Mouse (Mus musculus) olfactory bulb, adult 2 months (tissue): ENCODE data around the gene Six1. TPM values are rescaled to one million over a fixed set of nuclear protein-coding genes. Genes with fewer than 3 reads are reported as not detected.

Experiments
- H3K27ac ChIP-seq: fragments of 200-500 bp; 2 replicates; pipeline ENCODE4 v1.5.1; 2012; ENCODE audit warnings: low read depth, low read length; ENCODE audit not compliant: insufficient read depth
- H3K4me1 ChIP-seq: fragments of 200-500 bp; 2 replicates; pipeline ENCODE4 v1.6.1; 2012; ENCODE audit warnings: low read length; ENCODE audit not compliant: control insufficient read depth, insufficient read depth
- H3K4me3 ChIP-seq: fragments of 200-500 bp; 2 replicates; pipeline ENCODE4 v1.5.1; 2012; ENCODE audit warnings: mild to moderate bottlenecking, low read depth, low read length, moderate library complexity; ENCODE audit not compliant: insufficient read depth
- CTCF ChIP-seq: fragments of 200-500 bp; IDR thresholded peaks from 2 replicates; pipeline ENCODE4 v1.5.1; 2012; ENCODE audit warnings: low read depth, mild to moderate bottlenecking, low read length, moderate library complexity; ENCODE audit not compliant: insufficient read depth
- POLR2A ChIP-seq: fragments of 200-500 bp; IDR thresholded peaks from 2 replicates; pipeline ENCODE4 v1.6.1; 2012; ENCODE audit warnings: mild to moderate bottlenecking, low read depth, low read length, moderate library complexity; ENCODE audit not compliant: insufficient read depth
- WGBS: fragments of 180-500 bp; shearing (Covaris S2); methylation state at CpG from one replicate; pipeline ENCODE4 v1.1.7; 2018; 5-methylcytosine and 5-hydroxymethylcytosine counted together
- polyA plus RNA-seq: library from polyadenylated mRNA; stranded (reverse); fragments of >200 nt; gene quantifications from 2 replicates; pipeline ENCODE4 v1.2.4, GENCODE M21; 2012; ENCODE audit warnings: low replicate concordance; ENCODE audit not compliant: missing spikeins, insufficient read depth, insufficient read length

Gene Six1
- polyA plus RNA-seq, 1 experiment = not detected

DNA sequence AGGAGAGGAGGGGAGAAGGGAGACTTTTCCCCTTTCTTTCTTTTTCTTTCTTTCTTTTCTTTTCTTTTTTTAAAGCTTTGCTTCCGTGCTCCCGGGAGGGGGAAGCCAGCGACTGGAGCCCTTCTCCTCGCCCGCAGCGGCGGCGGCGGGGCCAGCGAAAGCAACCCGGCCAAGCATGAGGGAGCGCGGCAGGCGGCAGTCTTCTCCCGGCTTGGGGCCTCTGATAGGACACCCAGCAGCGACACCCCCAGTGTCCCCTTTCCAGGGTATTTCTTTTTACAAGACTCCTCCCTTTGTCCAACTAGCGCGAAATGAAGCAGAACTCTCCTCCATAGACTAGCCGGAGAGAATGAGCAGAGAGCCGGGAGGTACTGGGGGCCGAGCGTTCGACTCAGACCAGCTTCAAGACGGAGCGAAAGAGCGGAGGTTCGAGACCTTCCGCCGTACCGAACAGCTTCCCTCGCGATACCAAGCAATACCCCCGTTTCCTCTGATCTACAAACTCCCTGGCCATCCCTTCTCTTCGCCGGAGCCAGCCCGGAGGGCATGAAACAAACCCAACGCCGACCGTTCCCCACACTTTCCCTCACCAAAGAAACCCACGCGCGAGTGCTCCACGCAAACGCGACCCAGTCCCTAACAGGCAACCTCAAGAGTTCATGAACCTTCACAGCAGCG lies 8.5 kb downstream of the Six1 start:
- Histone ChIP-seq H3K27ac (no peak overlapping the region), H3K4me3 (no peak overlapping the region), H3K4me1 (peaks cover 6% of the 10 kb centered on the region)
- TF ChIP-seq POLR2A (no peak), CTCF (no peak)
- under 1% methylated on average over 46 of the region's 46 CpGs for WGBS

DNA sequence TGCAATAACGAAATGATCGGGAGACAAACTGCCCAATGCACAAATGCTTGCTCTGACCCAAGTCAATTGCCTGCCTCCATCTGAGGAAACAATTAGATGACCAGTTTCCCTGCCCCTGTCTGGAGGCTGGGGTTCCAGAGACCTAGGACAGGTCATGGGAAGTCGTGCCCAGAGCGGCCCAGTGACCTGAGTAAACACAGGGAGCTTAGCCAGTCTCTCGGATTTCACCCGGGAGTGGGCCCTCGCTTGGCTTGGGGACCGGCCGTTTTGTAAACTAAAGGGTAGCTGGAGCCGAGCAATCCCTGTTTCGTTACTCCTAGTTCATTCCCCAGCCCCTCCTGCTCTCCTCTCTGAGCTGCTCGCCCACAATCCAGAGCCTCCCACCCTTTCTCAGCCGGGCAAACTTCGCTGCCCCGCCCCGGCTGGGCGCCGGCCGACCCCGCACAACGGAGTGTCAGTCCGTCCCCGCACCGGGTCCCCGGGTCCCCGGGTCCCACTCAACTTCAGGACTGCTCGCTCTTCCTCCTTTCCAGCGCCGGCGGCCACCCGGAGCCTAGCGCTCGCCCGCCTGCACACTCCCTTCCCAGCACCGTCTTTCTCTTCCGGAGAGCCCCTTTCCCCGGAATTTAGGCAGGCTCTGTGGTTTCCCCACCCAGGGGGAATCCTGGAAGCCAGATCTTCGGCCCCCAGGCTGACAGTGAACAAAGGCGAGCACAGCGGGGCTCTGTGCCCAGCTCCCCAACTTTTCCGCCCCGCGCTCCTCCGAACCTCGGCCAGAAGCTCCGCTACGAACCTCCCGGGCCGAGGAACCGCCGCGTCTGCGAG lies 9.3 kb downstream of the Six1 start:
- Histone ChIP-seq H3K4me3 (0 out of 2 replicates have a peak overlapping the region, but pooled peaks have one; percentile 3), H3K27ac (no peak overlapping the region), H3K4me1 (peaks cover 6% of the 10 kb centered on the region)
- 2% methylated on average over 53 of the region's 53 CpGs for WGBS
- TF ChIP-seq POLR2A = no peak
- TF ChIP-seq CTCF = no peak

DNA sequence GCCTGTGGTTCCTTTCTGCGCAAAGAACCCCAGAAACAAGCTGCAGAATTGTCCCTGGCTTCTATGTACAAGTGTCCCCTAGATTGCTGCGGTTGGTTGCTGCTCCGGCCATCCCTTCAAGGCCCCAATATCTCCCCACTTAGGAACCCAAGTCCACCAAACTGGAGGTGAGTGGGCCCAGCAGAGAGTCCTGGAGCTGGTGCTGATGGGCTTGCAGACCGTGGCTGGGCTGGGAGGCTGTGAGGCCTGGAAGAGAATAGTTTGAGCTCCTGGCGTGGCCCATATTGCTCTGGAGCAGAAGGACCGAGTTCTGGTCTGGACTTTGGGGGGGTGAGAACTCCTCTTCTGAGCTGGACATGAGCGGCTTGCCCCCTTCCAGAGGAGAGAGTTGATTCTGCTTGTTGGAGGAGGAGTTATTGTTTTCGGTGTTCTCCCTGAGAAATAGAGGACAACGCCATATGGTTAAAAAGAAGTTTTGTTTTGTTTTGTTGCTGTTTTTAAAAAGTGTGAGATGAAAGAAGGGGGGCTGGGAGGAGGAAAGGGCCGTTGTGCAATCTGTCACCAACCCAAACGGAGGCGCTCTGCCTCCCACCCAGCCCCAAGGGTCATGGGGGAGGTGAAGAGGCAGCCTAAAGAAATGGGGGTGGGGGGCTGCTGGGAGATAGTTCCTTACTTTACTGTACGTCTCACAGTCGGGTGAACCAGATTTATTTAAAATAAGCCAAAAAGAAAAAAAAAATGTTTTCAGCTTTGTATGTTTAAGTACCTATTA lies 10.1 kb downstream of the Six1 start:
- H3K27ac ChIP-seq = no peak overlapping the region
- 10% methylated on average over 14 of the region's 14 CpGs for WGBS
- peaks cover 6% of the 10 kb centered on the region for H3K4me1 ChIP-seq
- TF ChIP-seq POLR2A (no peak), CTCF (no peak)
- no peak overlapping the region for H3K4me3 ChIP-seq

DNA sequence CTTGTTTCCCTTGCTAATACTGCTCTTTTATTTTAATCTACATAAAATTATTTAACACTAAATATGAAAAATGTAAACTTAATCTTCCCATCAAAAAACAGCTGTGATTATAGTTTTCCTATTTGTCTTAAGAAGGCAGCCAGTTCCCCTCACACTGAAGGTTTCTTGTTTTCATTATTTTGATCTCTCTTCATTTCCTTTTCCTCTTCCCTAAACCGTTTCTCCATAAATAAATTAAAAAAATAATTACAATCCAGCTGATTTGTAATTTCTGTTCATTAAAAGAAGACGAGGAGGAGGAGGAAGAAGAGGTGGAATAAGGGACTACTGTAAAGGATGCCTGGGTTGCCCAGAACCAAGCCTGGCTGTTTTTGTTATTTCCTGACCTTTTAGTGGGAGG lies 10.8 kb downstream of the Six1 start:
- H3K4me3 ChIP-seq = no peak overlapping the region
- H3K4me1 ChIP-seq = peaks cover 6% of the 10 kb centered on the region

DNA sequence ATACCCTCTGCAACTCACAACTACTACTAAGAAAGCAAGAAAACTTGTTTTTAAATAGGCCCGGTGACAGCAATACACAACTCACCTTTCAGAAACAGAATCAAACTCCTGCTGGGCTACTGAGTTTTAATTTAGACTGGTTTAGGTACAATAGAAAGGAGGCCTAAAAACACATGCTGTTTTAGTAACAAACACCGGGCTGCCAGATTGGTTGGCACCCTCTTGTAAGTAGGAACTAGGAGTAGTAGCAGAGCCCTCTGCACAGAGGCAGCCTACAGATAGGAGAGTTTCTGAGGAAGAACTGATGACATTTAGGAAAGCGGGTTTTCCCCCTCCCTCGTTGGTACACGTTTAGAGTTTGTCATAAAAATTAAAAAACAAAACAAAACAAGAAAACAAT lies 11.3 kb downstream of the Six1 start:
- WGBS = 13% methylated on average over 5 of the region's 5 CpGs

More for the DNA sequence above, 10.8 kb downstream of the Six1 start:
- TF ChIP-seq POLR2A = no peak
- no peak for TF ChIP-seq CTCF
- 11% methylated on average over 2 of the region's 2 CpGs for WGBS
- no peak overlapping the region for H3K27ac ChIP-seq

DNA sequence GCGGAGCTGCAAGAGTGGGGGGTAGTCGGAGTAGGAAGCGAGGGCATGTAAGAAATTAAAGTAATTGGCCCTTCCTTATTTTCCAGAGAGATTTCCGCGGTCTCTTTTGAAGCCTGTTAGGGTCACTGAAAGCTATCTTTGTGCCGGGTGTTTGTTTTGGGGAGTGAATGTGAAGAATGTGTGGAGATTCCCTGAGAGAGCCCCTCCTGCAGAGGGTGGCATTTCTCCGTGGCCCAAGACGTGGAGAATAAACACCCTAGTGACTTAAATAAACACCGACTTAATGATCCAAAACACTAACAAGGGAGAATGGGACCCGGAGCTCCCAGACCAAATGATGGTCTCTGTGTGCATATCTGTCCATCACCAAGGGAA lies 12.4 kb downstream of the Six1 start:
- no peak overlapping the region for H3K4me3 ChIP-seq
- 2% methylated on average over 10 of the region's 10 CpGs for WGBS
- TF ChIP-seq CTCF = no peak
- TF ChIP-seq POLR2A = no peak
- H3K27ac ChIP-seq = no peak overlapping the region
- H3K4me1 ChIP-seq = peaks cover 1% of the 10 kb centered on the region; the same call in 1 of the 2 replicates

More for the DNA sequence above, 11.3 kb downstream of the Six1 start:
- Histone ChIP-seq H3K4me3 (no peak overlapping the region), H3K4me1 (peaks cover 6% of the 10 kb centered on the region), H3K27ac (no peak overlapping the region)
- TF ChIP-seq CTCF = no peak
- no peak for TF ChIP-seq POLR2A

DNA sequence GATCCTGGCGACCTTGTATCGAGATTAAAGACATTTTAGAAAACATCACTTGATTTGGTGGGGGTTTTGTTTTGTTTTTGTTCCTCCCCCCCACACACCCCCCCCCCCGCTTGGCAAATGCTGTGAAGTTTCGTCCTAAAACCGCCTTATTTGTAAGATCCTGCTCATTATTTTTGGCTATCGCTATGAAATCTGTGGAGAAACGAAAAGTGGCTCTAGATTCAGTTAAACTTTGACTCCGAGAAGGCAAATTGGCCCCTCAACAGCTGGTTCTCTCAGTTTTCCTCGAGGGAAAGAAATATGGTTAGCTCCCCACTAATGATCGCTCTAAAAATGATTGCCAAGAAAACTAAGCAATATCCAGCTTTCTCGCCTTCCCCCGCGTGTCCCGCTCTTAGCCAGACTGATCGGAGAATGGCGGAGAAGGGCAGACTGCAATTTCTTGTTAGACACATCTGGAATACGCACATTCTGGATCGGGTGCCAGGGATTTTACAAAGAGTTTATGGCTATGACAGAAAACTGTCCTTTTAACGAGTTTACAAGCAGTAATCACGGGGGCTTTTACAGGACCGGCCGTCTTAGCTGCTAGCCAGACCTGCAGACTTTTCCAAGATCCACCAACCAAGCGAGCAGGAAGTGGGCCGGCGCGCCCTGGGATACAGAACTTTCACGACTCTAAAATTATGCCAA lies 13.0 kb downstream of the Six1 start:
- no peaks in the 10 kb centered on the region for H3K4me1 ChIP-seq
- no peak overlapping the region for H3K4me3 ChIP-seq
- WGBS = 4% methylated on average over 27 of the region's 27 CpGs
- H3K27ac ChIP-seq = no peak overlapping the region
- no peak for TF ChIP-seq POLR2A
- TF ChIP-seq CTCF = no peak

DNA sequence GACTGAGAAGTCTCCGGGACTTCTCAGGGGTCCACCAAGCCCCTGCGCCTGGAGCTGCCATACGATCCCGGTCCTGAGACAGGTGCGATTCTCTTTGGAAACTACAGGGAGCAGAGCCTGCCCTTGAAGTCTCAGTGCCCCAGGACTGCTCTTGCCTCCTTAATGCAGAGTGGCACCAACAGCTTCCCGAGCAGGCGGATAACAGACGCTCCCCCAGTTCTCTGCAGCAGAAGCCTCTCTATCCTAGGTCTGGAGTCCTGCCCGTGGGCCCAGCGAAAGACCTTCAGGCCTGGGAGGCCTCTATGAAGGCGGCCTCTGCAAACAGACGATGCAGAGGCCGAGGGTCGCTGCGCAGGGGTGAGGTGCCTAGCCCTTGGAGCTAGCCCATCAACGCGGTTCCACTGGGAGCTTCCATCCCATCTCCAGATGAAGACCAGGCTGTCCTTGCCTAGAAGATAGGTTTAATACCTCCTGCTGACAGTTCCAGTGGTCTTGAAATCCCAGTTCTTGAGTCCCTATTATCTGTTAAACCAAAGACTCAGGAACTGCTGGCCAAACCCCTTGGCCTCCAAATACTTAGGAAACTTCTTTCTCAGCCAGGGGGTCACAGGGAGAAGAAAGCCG lies 13.6 kb downstream of the Six1 start:
- no peak overlapping the region for H3K4me3 ChIP-seq
- H3K4me1 ChIP-seq = 0 out of 2 replicates have a peak, but pooled peaks cover 2% of the 10 kb centered on the region
- no peak overlapping the region for H3K27ac ChIP-seq
- WGBS = 4% methylated on average over 18 of the region's 18 CpGs
- TF ChIP-seq POLR2A = no peak
- TF ChIP-seq CTCF = no peak
